Mouse (Mus musculus) adrenal gland, adult 8-10 months (tissue): Measurements from ENCODE around the gene Lrrc74b. TPM values are rescaled to one million over a fixed set of nuclear protein-coding genes. Genes with fewer than 3 reads are reported as not detected.

Experiments used
- DNase-seq: peaks from one replicate; pipeline ENCODE4 v3.0.0; 2022
- total RNA-seq, 4 experiments: library from RNA; stranded (reverse); gene quantifications; 2 replicates each; pipeline ENCODE4 v1.2.4; 2022

Gene Lrrc74b
- total RNA-seq, 4 experiments from 2014 or later: 0.12 to 0.46 (median 0.34) TPM; not detected in 1

GRCm38 (mm10) chr16:17496499-17497305 lies 64.3 kb downstream of the Lrrc74b start:
- no peak for DNase-seq

Other genes with a start within 250 kb of the Lrrc74b start
- under 1 TPM; 0.15 to 0.52 (median 0.35) TPM for gene Serpind1, start 229.9 kb downstream of the Lrrc74b start, total RNA-seq
- 10 to 100 TPM; 26.7 to 32.4 (median 29.4) TPM for gene Snap29, start 155.3 kb downstream of the Lrrc74b start, total RNA-seq
- 100 to 1,000 TPM in 2 of 4 experiments, 10 to 100 TPM in 2; 86.3 to 111 (median 102) TPM for gene Pi4ka, start 154.9 kb downstream of the Lrrc74b start, total RNA-seq
- 10 to 100 TPM; 27.7 to 38.9 (median 36.1) TPM for gene Crkl, start 109.3 kb downstream of the Lrrc74b start, total RNA-seq
- 10 to 100 TPM in 3 of 4 experiments, 1 to 10 TPM in 1; 7.9 to 47.0 (median 29.0) TPM for gene Aifm3, start 71.6 kb downstream of the Lrrc74b start, total RNA-seq
- gene Lztr1, start 52.6 kb downstream of the Lrrc74b start, total RNA-seq: 100 to 1,000 TPM in 2 of 4 experiments, 10 to 100 TPM in 2; 64.4 to 118 (median 88.8) TPM
- gene Thap7, start 30.1 kb downstream of the Lrrc74b start, total RNA-seq: 10 to 100 TPM; 40.6 to 51.2 (median 45.5) TPM
- gene P2rx6, start 638 bp upstream of the Lrrc74b start, total RNA-seq: 1 to 10 TPM in 2 of 4 experiments, under 1 TPM in 2; 0.55 to 2.9 (median 1.6) TPM
- 10 to 100 TPM in 3 of 4 experiments, 1 to 10 TPM in 1; 7.9 to 47.4 (median 28.9) TPM for gene Slc7a4, start 22.0 kb upstream of the Lrrc74b start, total RNA-seq
- gene Smpd4, start 58.1 kb upstream of the Lrrc74b start, total RNA-seq: 10 to 100 TPM; 33.4 to 48.2 (median 40.4) TPM
- gene Ccdc74a, start 85.2 kb upstream of the Lrrc74b start, total RNA-seq: 1 to 10 TPM in 3 of 4 experiments, under 1 TPM in 1; 0.81 to 3.8 (median 2.1) TPM
- 10 to 100 TPM; 54.1 to 95.8 (median 62.0) TPM for gene Med15, start 171.6 kb upstream of the Lrrc74b start, total RNA-seq
- 10 to 100 TPM; 40.5 to 65.6 (median 50.8) TPM for gene Klhl22, start 198.4 kb upstream of the Lrrc74b start, total RNA-seq
- gene Scarf2, start 236.0 kb upstream of the Lrrc74b start, total RNA-seq: 10 to 100 TPM; 11.8 to 14.9 (median 13.1) TPM